Mouse (Mus musculus) macrophage (primary cell): ENCODE measurements at regions not wholly inside any gene's neighbourhood (a gene's known extent, or its start where the extent isn't known, plus 50 kb on each side); places are given as distances from the start of the nearest gene placed in this dataset.

ENCODE experiments used
- H3K27ac ChIP-seq: fragments of 350-480 bp; formaldehyde crosslinking; 2 replicates; pipeline ENCODE4 v1.9.0; 2021
- H3K36me3 ChIP-seq: fragments of 350-480 bp; formaldehyde crosslinking; 2 replicates; pipeline ENCODE4 v1.9.0; 2021; ENCODE audit errors: inconsistent target
- H3K4me3 ChIP-seq: fragments of 350-480 bp; formaldehyde crosslinking; 2 replicates; pipeline ENCODE4 v1.9.0; 2021; ENCODE audit errors: inconsistent target
- H3K79me2 ChIP-seq: fragments of 350-480 bp; formaldehyde crosslinking; 2 replicates; pipeline ENCODE4 v1.9.0; 2021; ENCODE audit errors: inconsistent target
- WGBS: methylation state at CpG from one replicate; pipeline ENCODE4 v1.1.7; 2026; ENCODE audit warnings: inconsistent platforms; ENCODE audit not compliant: missing documents; 5-methylcytosine and 5-hydroxymethylcytosine counted together

DNA sequence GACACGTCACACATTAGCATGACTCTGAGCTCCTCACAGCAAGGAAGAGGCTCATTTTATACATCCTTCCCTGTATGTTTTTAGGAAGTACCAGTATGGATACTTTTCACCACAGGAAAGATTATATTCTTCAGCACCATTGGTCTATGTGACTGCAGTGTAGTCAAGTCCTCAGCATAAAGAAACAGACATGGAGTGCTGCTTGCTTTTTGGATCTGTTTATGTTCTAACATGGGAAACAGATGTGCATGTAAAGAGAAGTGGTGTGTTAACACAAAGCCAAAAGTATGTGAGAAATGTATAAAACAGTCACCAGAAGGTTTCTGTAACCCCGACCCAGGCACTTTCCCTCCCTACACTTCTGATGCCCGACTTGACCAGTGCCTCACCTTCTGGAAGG is 553.3 kb upstream of the Id2 start:
- Histone ChIP-seq H3K4me3 (no peak overlapping the region), H3K36me3 (no peaks in the 10 kb centered on the region), H3K79me2 (no peaks in the 10 kb centered on the region), H3K27ac (no peak overlapping the region)
- 86% methylated on average over 3 of the region's 3 CpGs for WGBS

DNA sequence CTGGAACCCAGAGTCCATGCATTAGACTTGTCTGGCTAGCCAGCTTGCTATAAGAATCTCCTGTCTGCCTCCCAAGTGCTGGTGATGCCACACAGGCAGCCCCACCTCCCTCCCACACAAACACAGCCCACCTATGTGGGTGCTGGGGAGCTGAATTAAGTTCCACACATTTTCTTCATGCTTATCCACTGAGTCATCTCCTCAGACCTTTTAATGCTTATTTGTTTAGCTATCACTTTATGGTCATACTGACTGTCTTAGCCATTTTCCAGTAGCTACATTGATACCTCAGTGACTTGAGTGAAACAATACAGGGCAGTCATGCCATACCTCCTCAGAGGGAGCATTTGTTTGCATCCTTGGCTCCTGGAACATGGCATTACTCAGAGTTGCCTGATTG is 531.1 kb upstream of the Id2 start:
- no peaks in the 10 kb centered on the region for H3K36me3 ChIP-seq
- no peaks in the 10 kb centered on the region for H3K79me2 ChIP-seq
- no peak overlapping the region for H3K27ac ChIP-seq
- H3K4me3 ChIP-seq, result no peak overlapping the region

DNA sequence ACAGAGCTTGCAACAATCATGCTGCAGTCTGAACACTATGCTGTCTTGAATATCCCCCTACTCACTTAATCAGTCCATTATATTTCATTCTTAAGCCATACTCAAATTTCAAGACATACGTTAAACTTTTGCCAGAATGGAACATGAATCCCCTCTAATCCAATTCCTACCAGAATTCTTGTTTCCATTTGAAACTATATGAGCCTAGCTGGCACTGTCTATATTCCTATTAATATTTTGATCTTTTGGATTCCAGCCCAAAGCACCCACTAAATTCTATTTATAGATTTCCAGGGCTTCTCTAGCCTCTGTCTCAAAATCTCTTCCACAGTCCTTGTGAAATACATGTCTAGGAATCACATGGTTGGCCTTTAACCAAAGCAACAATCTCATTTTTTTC is 528.9 kb upstream of the Id2 start:
- Histone ChIP-seq H3K27ac (no peak overlapping the region), H3K4me3 (no peak overlapping the region), H3K36me3 (no peaks in the 10 kb centered on the region), H3K79me2 (no peaks in the 10 kb centered on the region)
- WGBS, result 90% methylated on average over 1 of the region's 1 CpGs

- 89% methylated on average over 2 of the region's 2 CpGs for WGBS
- H3K4me3 ChIP-seq, result no peak overlapping the region
- H3K36me3 ChIP-seq, result no peaks in the 10 kb centered on the region
- H3K27ac ChIP-seq, result no peak overlapping the region
- no peaks in the 10 kb centered on the region for H3K79me2 ChIP-seq
Observed at GRCm38 (mm10) chr12:25623449-25623848, 526.5 kb upstream of the Id2 start.

GRCm38 (mm10) chr12:25621142-25621541 is 524.2 kb upstream of the Id2 start:
- WGBS, result 100% methylated on average over 2 of the region's 2 CpGs
- Histone ChIP-seq H3K79me2 (no peaks in the 10 kb centered on the region), H3K36me3 (no peaks in the 10 kb centered on the region), H3K27ac (no peak overlapping the region), H3K4me3 (no peak overlapping the region)

GRCm38 (mm10) chr12:25617521-25617920 is 520.6 kb upstream of the Id2 start:
- WGBS, result 83% methylated on average over 5 of the region's 5 CpGs
- Histone ChIP-seq H3K4me3 (no peak overlapping the region), H3K36me3 (no peaks in the 10 kb centered on the region), H3K27ac (no peak overlapping the region), H3K79me2 (no peaks in the 10 kb centered on the region)

- Histone ChIP-seq H3K79me2 (no peaks in the 10 kb centered on the region), H3K36me3 (no peaks in the 10 kb centered on the region), H3K27ac (no peak overlapping the region), H3K4me3 (no peak overlapping the region)
- WGBS, result 46% methylated on average over 3 of the region's 3 CpGs
Observed at GRCm38 (mm10) chr12:25615377-25615776, 518.4 kb upstream of the Id2 start.

- no peak overlapping the region for H3K4me3 ChIP-seq
- H3K79me2 ChIP-seq, result no peaks in the 10 kb centered on the region
- no peak overlapping the region for H3K27ac ChIP-seq
- H3K36me3 ChIP-seq, result no peaks in the 10 kb centered on the region
Observed at GRCm38 (mm10) chr12:25613473-25613872, 516.5 kb upstream of the Id2 start.

DNA sequence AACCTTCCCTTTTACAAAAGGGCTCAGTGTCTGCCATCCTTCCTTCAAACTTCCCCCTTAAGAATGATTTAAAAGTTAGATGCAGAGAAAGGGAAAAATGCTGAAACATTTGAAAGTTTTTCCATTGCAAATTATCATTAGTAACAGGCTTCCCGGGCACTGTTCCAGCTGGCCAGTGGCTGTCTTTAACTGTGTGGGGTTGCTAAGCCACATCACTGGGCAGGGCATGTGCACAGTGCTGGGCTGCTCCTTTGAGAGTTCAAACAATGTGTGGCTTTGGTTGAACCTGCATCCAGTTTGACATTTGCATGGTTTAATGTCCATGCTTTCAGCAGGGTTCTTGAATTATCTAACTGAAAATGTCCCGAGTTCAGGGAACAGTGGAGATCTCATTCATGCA is 512.1 kb upstream of the Id2 start:
- no peak overlapping the region for H3K27ac ChIP-seq
- no peaks in the 10 kb centered on the region for H3K79me2 ChIP-seq
- H3K36me3 ChIP-seq, result no peaks in the 10 kb centered on the region
- H3K4me3 ChIP-seq, result no peak overlapping the region
- WGBS, result 92% methylated on average over 2 of the region's 2 CpGs

- no peaks in the 10 kb centered on the region for H3K36me3 ChIP-seq
- no peak overlapping the region for H3K27ac ChIP-seq
- no peak overlapping the region for H3K4me3 ChIP-seq
- no peaks in the 10 kb centered on the region for H3K79me2 ChIP-seq
- 83% methylated on average over 3 of the region's 3 CpGs for WGBS
Observed at GRCm38 (mm10) chr12:25605396-25605795, 508.5 kb upstream of the Id2 start.

GRCm38 (mm10) chr12:25590262-25590661 is 493.3 kb upstream of the Id2 start:
- whole genome bisulfite sequencing, result 88% methylated on average over 2 of the region's 2 CpGs
- Histone ChIP-seq H3K4me3 (no peak overlapping the region), H3K27ac (no peak overlapping the region), H3K36me3 (no peaks in the 10 kb centered on the region), H3K79me2 (no peaks in the 10 kb centered on the region)

DNA sequence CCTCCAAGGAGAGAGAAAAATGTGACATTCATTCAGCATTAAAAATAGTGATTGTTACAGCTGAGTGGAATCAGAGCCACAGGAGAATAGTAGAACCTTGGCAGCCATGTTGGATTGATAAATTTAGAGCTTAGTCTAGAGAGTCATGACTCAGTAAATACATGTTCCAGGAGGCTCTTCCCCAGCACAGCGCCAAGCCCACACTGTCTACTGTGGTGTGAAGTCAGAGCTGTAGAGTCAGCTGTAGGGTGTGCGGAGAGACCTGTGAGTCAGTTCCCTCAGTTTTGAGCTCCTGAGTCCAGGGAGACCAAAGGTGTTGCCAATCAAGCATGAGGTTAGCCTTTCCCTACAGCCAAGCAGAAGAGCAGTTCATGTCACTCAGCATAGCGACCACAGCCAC is 488.8 kb upstream of the Id2 start:
- Histone ChIP-seq H3K27ac (no peak overlapping the region), H3K79me2 (no peaks in the 10 kb centered on the region), H3K4me3 (no peak overlapping the region), H3K36me3 (no peaks in the 10 kb centered on the region)
- 100% methylated on average over 3 of the region's 3 CpGs for WGBS

DNA sequence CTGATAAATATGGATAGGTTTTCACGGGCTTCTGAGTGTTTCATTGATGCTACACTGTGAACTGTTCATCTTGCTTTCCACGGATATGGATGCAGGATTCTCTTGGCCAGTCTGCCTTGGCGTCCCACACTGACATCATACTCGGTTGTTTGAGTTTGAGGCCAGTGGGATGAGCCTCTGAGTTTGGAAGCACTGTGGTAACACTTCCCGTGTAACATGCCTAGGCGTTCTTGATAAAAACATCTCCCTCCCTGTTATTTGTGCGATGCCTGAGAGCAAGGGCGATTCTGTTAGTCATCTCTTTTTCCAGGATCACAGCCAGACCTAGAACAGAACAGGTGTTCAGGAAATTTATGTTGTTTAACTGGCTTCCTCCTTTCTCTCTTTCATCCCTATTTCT is 482.5 kb upstream of the Id2 start:
- Histone ChIP-seq H3K4me3 (no peak overlapping the region), H3K27ac (no peak overlapping the region), H3K36me3 (no peaks in the 10 kb centered on the region), H3K79me2 (no peaks in the 10 kb centered on the region)
- 82% methylated on average over 7 of the region's 8 CpGs for WGBS

GRCm38 (mm10) chr12:25565131-25565530 is 468.2 kb upstream of the Id2 start:
- WGBS, result 94% methylated on average over 2 of the region's 2 CpGs
- Histone ChIP-seq H3K4me3 (no peak overlapping the region), H3K36me3 (no peaks in the 10 kb centered on the region), H3K79me2 (no peaks in the 10 kb centered on the region), H3K27ac (no peak overlapping the region)

- no peaks in the 10 kb centered on the region for H3K79me2 ChIP-seq
- no peaks in the 10 kb centered on the region for H3K36me3 ChIP-seq
- no peak overlapping the region for H3K4me3 ChIP-seq
- H3K27ac ChIP-seq, result no peak overlapping the region
Observed at GRCm38 (mm10) chr12:25559601-25560000, 462.7 kb upstream of the Id2 start.

GRCm38 (mm10) chr12:25553656-25554055 is 456.7 kb upstream of the Id2 start:
- Histone ChIP-seq H3K36me3 (no peaks in the 10 kb centered on the region), H3K27ac (no peak overlapping the region), H3K4me3 (no peak overlapping the region), H3K79me2 (no peaks in the 10 kb centered on the region)
- WGBS, result 75% methylated on average over 1 of the region's 1 CpGs

- Histone ChIP-seq H3K36me3 (no peaks in the 10 kb centered on the region), H3K27ac (no peak overlapping the region), H3K79me2 (no peaks in the 10 kb centered on the region), H3K4me3 (no peak overlapping the region)
- 93% methylated on average over 3 of the region's 3 CpGs for WGBS
Observed at GRCm38 (mm10) chr12:25549735-25550134, 452.8 kb upstream of the Id2 start.
